Mouse (Mus musculus) forebrain, postnatal 0 days (tissue): ENCODE measurements around the gene Dusp6. TPM values are rescaled to one million over a fixed set of nuclear protein-coding genes. Genes with fewer than 3 reads are reported as not detected.

Source experiments
- ATAC-seq: fragments of 200-750 bp; cut with Nextera tagmentation; 2 replicates; pipeline ENCODE4 v1.8.0; 2017; ENCODE audit warnings: mild to moderate bottlenecking, moderate library complexity
- DNase-seq: peaks from one replicate; pipeline ENCODE4 v3.0.0-alpha.2; 2015
- H3K27ac ChIP-seq: fragments of 300-500 bp; sonication (generic); 2 replicates; pipeline ENCODE4 v1.5.1; 2014; ENCODE audit warnings: low read depth, mild to moderate bottlenecking, antibody characterized with exemption, low read length, moderate library complexity, mixed read lengths
- H3K27me3 ChIP-seq: fragments of 300-500 bp; sonication (generic); 2 replicates; pipeline ENCODE4 v1.6.1; 2014; ENCODE audit warnings: mild to moderate bottlenecking, low read length, mixed read lengths; ENCODE audit not compliant: insufficient read depth
- H3K36me3 ChIP-seq: fragments of 300-500 bp; sonication (generic); 2 replicates; pipeline ENCODE4 v1.6.1; 2014; ENCODE audit warnings: mild to moderate bottlenecking, moderate library complexity; ENCODE audit not compliant: insufficient read depth
- H3K4me1 ChIP-seq: fragments of 300-500 bp; sonication (generic); 2 replicates; pipeline ENCODE4 v1.6.1; 2014; ENCODE audit warnings: antibody characterized with exemption; ENCODE audit not compliant: insufficient read depth
- H3K4me2 ChIP-seq: fragments of 300-500 bp; sonication (generic); 2 replicates; pipeline ENCODE4 v1.6.1; 2014; ENCODE audit warnings: low read depth, mild to moderate bottlenecking, moderate library complexity
- H3K4me3 ChIP-seq: fragments of 300-500 bp; sonication (generic); 2 replicates; pipeline ENCODE4 v1.5.1; 2014; ENCODE audit warnings: low read depth, low read length, mixed read lengths
- H3K9ac ChIP-seq: fragments of 300-500 bp; sonication (generic); 2 replicates; pipeline ENCODE4 v1.6.1; 2014; ENCODE audit warnings: mild to moderate bottlenecking
- H3K9me3 ChIP-seq: fragments of 300-500 bp; sonication (generic); 2 replicates; pipeline ENCODE4 v1.6.1; 2016; ENCODE audit warnings: low read length
- CTCF ChIP-seq: sonication (generic); IDR thresholded peaks from 2 replicates; pipeline ENCODE4 v1.5.1; 2016; ENCODE audit warnings: antibody characterized with exemption, control low read depth, low read depth
- WGBS: fragments of 180-500 bp; shearing (Covaris S2); extraction: QIAGEN DNeasy Blood & Tissue Kit; methylation state at CpG from one replicate; pipeline ENCODE4 v1.1.7; 2014; 5-methylcytosine and 5-hydroxymethylcytosine counted together
- polyA plus RNA-seq: library from polyadenylated mRNA; unstranded; fragments of >200 nt; fragmentation: Nextera tagmentation; extraction: Ambion mirVana; gene quantifications from 2 replicates; pipeline ENCODE4 v1.2.1, GENCODE M21; 2015
- total RNA-seq: library from RNA; depleted of rRNA; stranded (reverse); fragments of >200 nt; gene quantifications from 2 replicates; pipeline ENCODE4 v1.2.3, GENCODE M21; 2014

Dusp6 gene
- total and polyA plus RNA-seq, 2 experiments from 2014 or later: 38.7 to 58.3 TPM

- H3K27me3 ChIP-seq: no peaks in the 10 kb centered on the region
- no peaks in the 10 kb centered on the region for H3K9me3 ChIP-seq
- H3K4me2 ChIP-seq: no peak overlapping the region
- no peak overlapping the region for H3K4me3 ChIP-seq
- no peak overlapping the region for H3K27ac ChIP-seq
- peak; percentile 29; the same call in 1 of the 2 replicates for ATAC-seq
- H3K9ac ChIP-seq: no peak overlapping the region
- H3K4me1 ChIP-seq: peaks cover 8% of the 10 kb centered on the region; the same call in 1 of the 2 replicates
- 28% methylated on average over 17 of the region's 17 CpGs for WGBS
- peak; percentile 38 for DNase-seq
- TF ChIP-seq CTCF: no peak
- no peaks in the 10 kb centered on the region for H3K36me3 ChIP-seq
Measured at GRCm38 (mm10) chr10:99227968-99228864, 34.8 kb upstream of the Dusp6 start.

DNA sequence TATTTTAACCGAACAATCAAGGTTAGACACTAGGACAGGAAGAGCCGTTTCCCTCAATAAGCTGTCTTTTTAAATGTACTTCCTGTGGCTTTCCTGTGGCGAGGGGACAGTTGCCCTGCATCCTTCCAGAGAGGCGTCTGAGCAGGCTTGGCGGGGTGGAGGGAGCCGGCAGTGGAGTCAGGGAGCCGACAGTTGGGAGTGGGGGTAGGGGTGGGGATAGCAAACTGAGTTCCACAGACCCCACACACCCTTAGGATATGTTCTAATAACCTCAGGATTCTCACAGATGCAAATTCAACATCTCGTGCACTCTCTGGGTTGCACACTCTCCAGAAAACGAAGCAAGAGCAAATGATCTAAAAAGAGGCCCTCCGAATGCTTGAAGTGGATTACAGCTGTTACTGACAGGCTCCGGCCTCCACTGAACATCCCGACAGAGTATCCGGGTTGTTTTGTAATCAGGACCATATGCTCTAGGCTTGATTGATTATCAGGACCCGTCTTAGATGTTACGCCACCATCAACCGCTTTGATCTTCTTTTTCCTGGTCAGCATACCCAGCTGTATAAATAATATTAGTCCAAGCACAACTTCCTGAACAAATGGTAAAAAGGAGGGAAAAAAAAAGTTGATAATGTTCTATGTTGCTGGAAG lies 33.9 kb upstream of the Dusp6 start:
- H3K27ac ChIP-seq: no peak overlapping the region
- H3K4me3 ChIP-seq: no peak overlapping the region
- TF ChIP-seq CTCF: no peak
- H3K27me3 ChIP-seq: no peaks in the 10 kb centered on the region
- H3K4me1 ChIP-seq: peaks cover 8% of the 10 kb centered on the region; the same call in 1 of the 2 replicates
- no peak overlapping the region for H3K4me2 ChIP-seq
- WGBS: 32% methylated on average over 16 of the region's 16 CpGs
- no peak overlapping the region for H3K9ac ChIP-seq
- H3K36me3 ChIP-seq: no peaks in the 10 kb centered on the region
- ATAC-seq (no peak), DNase-seq (no peak)
- no peaks in the 10 kb centered on the region for H3K9me3 ChIP-seq

- WGBS: 79% methylated on average over 7 of the region's 7 CpGs
- no peaks in the 10 kb centered on the region for H3K36me3 ChIP-seq
- ATAC-seq: no peak
- no peak for DNase-seq
- no peak overlapping the region for H3K9ac ChIP-seq
- no peak overlapping the region for H3K4me3 ChIP-seq
- TF ChIP-seq CTCF: no peak
- no peaks in the 10 kb centered on the region for H3K27me3 ChIP-seq
- no peak overlapping the region for H3K27ac ChIP-seq
- H3K4me2 ChIP-seq: no peak overlapping the region
- no peaks in the 10 kb centered on the region for H3K9me3 ChIP-seq
- peaks cover 8% of the 10 kb centered on the region; the same call in 1 of the 2 replicates for H3K4me1 ChIP-seq
Measured at GRCm38 (mm10) chr10:99232518-99233227, 30.4 kb upstream of the Dusp6 start.

- Histone ChIP-seq H3K4me1 (no peaks in the 10 kb centered on the region), H3K4me2 (no peak overlapping the region), H3K27ac (no peak overlapping the region), H3K9me3 (no peaks in the 10 kb centered on the region), H3K4me3 (no peak overlapping the region), H3K9ac (no peak overlapping the region), H3K36me3 (no peaks in the 10 kb centered on the region), H3K27me3 (no peaks in the 10 kb centered on the region)
- no peak for TF ChIP-seq CTCF
- DNase-seq (no peak), ATAC-seq (no peak)
- WGBS: 93% methylated on average over 8 of the region's 8 CpGs
Measured at GRCm38 (mm10) chr10:99234336-99234735, 28.7 kb upstream of the Dusp6 start.

- Histone ChIP-seq H3K4me2 (no peak overlapping the region), H3K4me3 (no peak overlapping the region), H3K9me3 (no peaks in the 10 kb centered on the region), H3K27me3 (no peaks in the 10 kb centered on the region), H3K27ac (no peak overlapping the region), H3K9ac (no peak overlapping the region), H3K4me1 (no peaks in the 10 kb centered on the region), H3K36me3 (no peaks in the 10 kb centered on the region)
- DNase-seq (no peak), ATAC-seq (no peak)
- 91% methylated on average over 9 of the region's 9 CpGs for WGBS
- TF ChIP-seq CTCF: no peak
Measured at GRCm38 (mm10) chr10:99235081-99235480, 27.9 kb upstream of the Dusp6 start.

- WGBS: 83% methylated on average over 11 of the region's 11 CpGs
- H3K4me2 ChIP-seq: no peak overlapping the region
- ATAC-seq (no peak), DNase-seq (no peak)
- H3K36me3 ChIP-seq: no peaks in the 10 kb centered on the region
- H3K4me3 ChIP-seq: no peak overlapping the region
- no peak overlapping the region for H3K9ac ChIP-seq
- no peak overlapping the region for H3K27ac ChIP-seq
- TF ChIP-seq CTCF: no peak
- H3K27me3 ChIP-seq: no peaks in the 10 kb centered on the region
- H3K9me3 ChIP-seq: no peaks in the 10 kb centered on the region
- no peaks in the 10 kb centered on the region for H3K4me1 ChIP-seq
Measured at GRCm38 (mm10) chr10:99237205-99237832, 25.7 kb upstream of the Dusp6 start.
